Comparison of ENCODE assay signal across 12 mouse cellular contexts in genomic region chr7:109944421-109945034, GRCm38 (mm10). TPM values are rescaled to one million over a fixed set of nuclear protein-coding genes. Genes with fewer than 3 reads are reported as not detected.
DNase-seq lines count a peak whose midpoint lies in the region; ATAC-seq and TF ChIP-seq lines count a peak whose summit lies in the region.
"Had no signal": no experiment of that assay in that cellular context is flagged by ENCODE, and none has a peak within 500 bp of the region (broad histone marks: within the 10 kb centered on the region; RNA-seq: fewer than 3 reads in every experiment).

No protein-coding gene starts in this region.

- H3K4me1 ChIP-seq in forebrain, embryonic 11.5 days (replicated peaks; ENCODE audit: control insufficient read depth, insufficient read depth, low read length), result no peaks in the 10 kb centered on the region
- H3K4me1 ChIP-seq in forebrain, embryonic 15.5 days, result peaks cover 10% of the 10 kb centered on the region
- H3K4me1 ChIP-seq in hindbrain, embryonic 16.5 days (ENCODE audit: control insufficient read depth, insufficient read depth, low read depth, low read length), result peaks cover 8% of the 10 kb centered on the region
- no peaks in the 10 kb centered on the region for H3K4me1 ChIP-seq in hindbrain, embryonic 12.5 days
- H3K4me1 ChIP-seq in lung, postnatal 0 days (ENCODE audit: insufficient read depth, low read depth, low read length), result peaks cover 7% of the 10 kb centered on the region; the same call in 1 of the 2 replicates
- H3K4me1 ChIP-seq in stomach, embryonic 16.5 days (ENCODE audit: control insufficient read depth, insufficient read depth, low read length), result peaks cover 6% of the 10 kb centered on the region; the same call in 1 of the 2 replicates

- no peak overlapping the region for H3K4me3 ChIP-seq in forebrain, embryonic 11.5 days (ENCODE audit: low read depth, low read length)
- no peak overlapping the region for H3K4me3 ChIP-seq in forebrain, embryonic 15.5 days
- no peak overlapping the region for H3K4me3 ChIP-seq in hindbrain, embryonic 16.5 days (ENCODE audit: low read length)
- no peak overlapping the region for H3K4me3 ChIP-seq in hindbrain, embryonic 12.5 days
- no peak overlapping the region for H3K4me3 ChIP-seq in lung, postnatal 0 days (ENCODE audit: low read depth, low read length)
- no peak overlapping the region for H3K4me3 ChIP-seq in stomach, embryonic 16.5 days (replicated peaks; ENCODE audit: low read length)
- H3K4me3 ChIP-seq: erythroblast, embryonic 14.5 days had no signal

- no peak for TF ChIP-seq EP300 in lung, postnatal 0 days (IDR thresholded peaks at IDR 0.05)

- no peak overlapping the region for H3K27ac ChIP-seq in forebrain, embryonic 11.5 days (ENCODE audit: low read depth, low read length)
- no peak overlapping the region; the same call in 1 of the 2 replicates for H3K27ac ChIP-seq in forebrain, embryonic 15.5 days (replicated peaks)
- H3K27ac ChIP-seq in hindbrain, embryonic 16.5 days (ENCODE audit: low read depth, low read length), result 0 out of 2 replicates have a peak overlapping the region, but pooled peaks have one; percentile 3
- H3K27ac ChIP-seq in hindbrain, embryonic 12.5 days, result no peak overlapping the region
- no peak overlapping the region for H3K27ac ChIP-seq in lung, postnatal 0 days (ENCODE audit: low read length)
- H3K27ac ChIP-seq in stomach, embryonic 16.5 days (ENCODE audit: low read length), result peak overlapping the region; percentile 50
- H3K27ac ChIP-seq: liver, embryonic 14.5 days had no signal

- H3K9ac ChIP-seq in forebrain, embryonic 11.5 days (ENCODE audit: low read length), result no peak overlapping the region
- no peak overlapping the region for H3K9ac ChIP-seq in forebrain, embryonic 15.5 days (replicated peaks)
- H3K9ac ChIP-seq in hindbrain, embryonic 16.5 days (ENCODE audit: low read depth, low read length), result no peak overlapping the region
- no peak overlapping the region for H3K9ac ChIP-seq in hindbrain, embryonic 12.5 days
- H3K9ac ChIP-seq in lung, postnatal 0 days (replicated peaks; ENCODE audit: low read depth), result no peak overlapping the region
- H3K9ac ChIP-seq in stomach, embryonic 16.5 days (ENCODE audit: low read length), result no peak overlapping the region
- H3K9ac ChIP-seq: liver, embryonic 14.5 days had no signal

- ATAC-seq in forebrain, embryonic 11.5 days (replicated peaks; ENCODE audit: low FRiP score), result no peak
- ATAC-seq in forebrain, embryonic 15.5 days (replicated peaks), result no peak
- no peak for ATAC-seq in hindbrain, embryonic 16.5 days
- ATAC-seq in hindbrain, embryonic 12.5 days (ENCODE audit: low FRiP score), result no peak
- ATAC-seq in lung, postnatal 0 days, result no peak
- ATAC-seq in stomach, embryonic 16.5 days (ENCODE audit: insufficient read depth, low FRiP score), result peak; percentile 47; the same call in 1 of the 2 replicates

- 77% methylated on average over 6 of the region's 6 CpGs for WGBS in forebrain, embryonic 11.5 days
- WGBS in forebrain, embryonic 15.5 days, result 66% methylated on average over 6 of the region's 6 CpGs
- WGBS in hindbrain, embryonic 16.5 days, result 57% methylated on average over 6 of the region's 6 CpGs
- 64% methylated on average over 6 of the region's 6 CpGs for WGBS in hindbrain, embryonic 12.5 days
- WGBS in lung, postnatal 0 days, result 44% methylated on average over 6 of the region's 6 CpGs
- 57% methylated on average over 6 of the region's 6 CpGs for WGBS in stomach, embryonic 16.5 days

- no peak overlapping the region for H3K4me2 ChIP-seq in forebrain, embryonic 11.5 days (ENCODE audit: low read depth, low read length, severe bottlenecking)
- no peak overlapping the region for H3K4me2 ChIP-seq in forebrain, embryonic 15.5 days (replicated peaks)
- H3K4me2 ChIP-seq in hindbrain, embryonic 16.5 days (ENCODE audit: low read length), result no peak overlapping the region
- no peak overlapping the region for H3K4me2 ChIP-seq in hindbrain, embryonic 12.5 days (replicated peaks)
- H3K4me2 ChIP-seq in lung, postnatal 0 days (replicated peaks; ENCODE audit: low read depth, low read length), result no peak overlapping the region
- no peak overlapping the region for H3K4me2 ChIP-seq in stomach, embryonic 16.5 days (ENCODE audit: low read depth, low read length)

- H3K36me3 ChIP-seq in forebrain, embryonic 11.5 days (ENCODE audit: control insufficient read depth, insufficient read depth, low read length), result no peaks in the 10 kb centered on the region
- no peaks in the 10 kb centered on the region for H3K36me3 ChIP-seq in forebrain, embryonic 15.5 days
- no peaks in the 10 kb centered on the region for H3K36me3 ChIP-seq in hindbrain, embryonic 16.5 days (ENCODE audit: control insufficient read depth, insufficient read depth, low read length)
- H3K36me3 ChIP-seq in hindbrain, embryonic 12.5 days, result no peaks in the 10 kb centered on the region
- no peaks in the 10 kb centered on the region for H3K36me3 ChIP-seq in lung, postnatal 0 days (ENCODE audit: insufficient read depth, low read length)
- H3K36me3 ChIP-seq in stomach, embryonic 16.5 days (ENCODE audit: control insufficient read depth, insufficient read depth, low read length), result no peaks in the 10 kb centered on the region

- DNase-seq in forebrain, embryonic 11.5 days (ENCODE audit: low spot score), result peak; percentile 32
- peak; percentile 46 for DNase-seq in lung, postnatal 0 days (ENCODE audit: low spot score)
- DNase-seq in lung, postnatal 14 days, result no peak
- DNase-seq in spleen, postnatal 36 days (ENCODE audit: low spot score in 2 of 2), result no peak
- DNase-seq: cerebellum, postnatal 10 days; thymus, adult 18-20 months had no signal

- H3K27me3 ChIP-seq in forebrain, embryonic 11.5 days (ENCODE audit: control insufficient read depth, insufficient read depth, low read length), result no peaks in the 10 kb centered on the region
- no peaks in the 10 kb centered on the region for H3K27me3 ChIP-seq in forebrain, embryonic 15.5 days
- H3K27me3 ChIP-seq in hindbrain, embryonic 16.5 days (replicated peaks; ENCODE audit: control insufficient read depth, insufficient read depth, low read length), result no peaks in the 10 kb centered on the region
- no peaks in the 10 kb centered on the region for H3K27me3 ChIP-seq in hindbrain, embryonic 12.5 days
- no peaks in the 10 kb centered on the region for H3K27me3 ChIP-seq in lung, postnatal 0 days (replicated peaks; ENCODE audit: insufficient read depth, low read length)
- H3K27me3 ChIP-seq in stomach, embryonic 16.5 days (ENCODE audit: control insufficient read depth, insufficient read depth, low read length), result no peaks in the 10 kb centered on the region

- TF ChIP-seq CTCF in lung, postnatal 0 days (IDR thresholded peaks at IDR 0.05), result no peak

- no peaks in the 10 kb centered on the region for H3K9me3 ChIP-seq in forebrain, embryonic 11.5 days (ENCODE audit: control insufficient read depth, low read length)
- no peaks in the 10 kb centered on the region for H3K9me3 ChIP-seq in forebrain, embryonic 15.5 days
- H3K9me3 ChIP-seq in hindbrain, embryonic 16.5 days (ENCODE audit: control insufficient read depth, low read length), result no peaks in the 10 kb centered on the region
- H3K9me3 ChIP-seq in hindbrain, embryonic 12.5 days (replicated peaks), result no peaks in the 10 kb centered on the region
- H3K9me3 ChIP-seq in lung, postnatal 0 days (ENCODE audit: low read length), result no peaks in the 10 kb centered on the region
- no peaks in the 10 kb centered on the region for H3K9me3 ChIP-seq in stomach, embryonic 16.5 days (replicated peaks; ENCODE audit: control insufficient read depth, low read length)

RNA-seq across cellular contexts. Expression of gene Dennd5a, which starts 15.7 kb away (rescaled TPM):
- polyA plus RNA-seq in forebrain, embryonic 11.5 days (2014; fragmentation: Nextera tagmentation; extraction: Ambion mirVana), result 52.6 and 55.9 TPM in 2 replicates
- 47.3 and 54.1 TPM in 2 replicates for polyA plus RNA-seq in forebrain, embryonic 15.5 days (2015; fragmentation: Nextera tagmentation; extraction: Ambion mirVana)
- polyA plus RNA-seq in hindbrain, embryonic 16.5 days (2015; fragmentation: Nextera tagmentation; extraction: Ambion mirVana), result 34.6 and 36.5 TPM in 2 replicates
- 54.4 and 56.5 TPM in 2 replicates for polyA plus RNA-seq in hindbrain, embryonic 12.5 days (2016; fragmentation: Nextera tagmentation; extraction: Ambion mirVana)
- 36.4 and 40.1 TPM in 2 replicates for polyA plus RNA-seq in lung, postnatal 0 days (2015; fragmentation: Nextera tagmentation; extraction: Ambion mirVana)
- 24.7 and 27.3 TPM in 2 replicates for polyA plus RNA-seq in stomach, embryonic 16.5 days (2015; fragmentation: Nextera tagmentation; extraction: Ambion mirVana)

RNA-seq across cellular contexts. Expression of gene Tmem41b, which starts 42.2 kb away (rescaled TPM):
- 66.4 and 67.5 TPM in 2 replicates for polyA plus RNA-seq in forebrain, embryonic 11.5 days (2014; fragmentation: Nextera tagmentation; extraction: Ambion mirVana)
- 65.0 and 65.1 TPM in 2 replicates for polyA plus RNA-seq in forebrain, embryonic 15.5 days (2015; fragmentation: Nextera tagmentation; extraction: Ambion mirVana)
- polyA plus RNA-seq in hindbrain, embryonic 16.5 days (2015; fragmentation: Nextera tagmentation; extraction: Ambion mirVana), result 62.2 and 65.8 TPM in 2 replicates
- polyA plus RNA-seq in hindbrain, embryonic 12.5 days (2016; fragmentation: Nextera tagmentation; extraction: Ambion mirVana), result 72.0 and 88.0 TPM in 2 replicates
- polyA plus RNA-seq in lung, postnatal 0 days (2015; fragmentation: Nextera tagmentation; extraction: Ambion mirVana), result 71.9 and 75.3 TPM in 2 replicates
- polyA plus RNA-seq in stomach, embryonic 16.5 days (2015; fragmentation: Nextera tagmentation; extraction: Ambion mirVana), result 67.5 and 73.8 TPM in 2 replicates

Comparison
In these comparisons a context has a peak if more than half of its experiments do, and no peak if none do; other contexts are left out.
1. DNase-seq: peak in forebrain, embryonic 11.5 days (single experiment) and lung, postnatal 0 days (single experiment); none in lung, postnatal 14 days (single experiment) and spleen, postnatal 36 days (0 of 2).
2. H3K27ac ChIP-seq: peak in hindbrain, embryonic 16.5 days (single experiment) and stomach, embryonic 16.5 days (single experiment); none in forebrain, embryonic 11.5 days (single experiment), forebrain, embryonic 15.5 days (single experiment), hindbrain, embryonic 12.5 days (single experiment) and lung, postnatal 0 days (single experiment).